ENCODE assay signal across 9 mouse cellular contexts in the genomic region with DNA sequence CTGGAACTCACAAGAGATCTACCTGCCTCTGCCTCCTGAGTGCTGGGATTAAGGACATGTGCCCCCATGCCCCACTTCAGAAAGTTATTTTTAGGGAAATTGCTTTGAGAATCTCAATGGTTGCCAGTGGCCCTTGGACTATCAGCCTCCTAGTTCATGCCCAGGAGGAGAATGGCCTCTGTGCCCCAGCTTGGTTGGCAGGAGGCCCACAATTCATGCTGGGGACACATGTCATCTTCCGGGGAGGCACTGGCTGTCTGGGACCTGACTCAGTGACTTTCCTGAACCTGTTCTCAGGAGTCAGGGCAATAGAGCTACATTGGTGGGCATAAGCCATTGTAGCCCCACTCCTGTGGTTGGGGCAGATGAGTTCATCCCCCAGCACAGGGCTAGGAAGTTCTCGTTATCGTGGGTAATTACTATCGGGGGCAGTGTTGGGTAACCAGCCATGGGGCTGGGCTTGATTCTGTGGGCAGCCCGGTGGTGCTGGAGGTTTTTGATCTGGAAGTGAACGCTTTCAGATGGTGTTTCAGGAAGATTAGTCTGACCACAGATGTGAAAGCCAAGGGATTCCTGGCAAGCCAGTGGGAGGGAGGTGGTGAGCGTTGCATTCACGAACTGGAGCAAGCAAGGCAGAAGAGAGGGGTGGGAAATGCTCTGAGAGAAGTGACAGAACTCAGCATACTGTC. TPM values are rescaled to one million over a fixed set of nuclear protein-coding genes. Genes with fewer than 3 reads are reported as not detected.
A peak's percentile ranks its signal among the peaks of the same experiment; 100 is the strongest.
DNase-seq lines count a peak whose midpoint lies in the region; ATAC-seq lines count a peak whose summit lies in the region.
"Had no signal": no experiment of that assay in that cellular context is flagged by ENCODE, and none has a peak within 500 bp of the region (broad histone marks: within the 10 kb centered on the region; RNA-seq: fewer than 3 reads in every experiment).

No protein-coding gene starts in this region.

- H3K4me3 ChIP-seq in megakaryocyte, embryonic 14.5 days (replicated peaks): peak overlapping the region; percentile 88
- no peak overlapping the region for H3K4me3 ChIP-seq in hindbrain, embryonic 10.5 days
- H3K4me3 ChIP-seq: limb, embryonic 13.5 days had no signal

- peak; percentile 37 for DNase-seq in kidney, adult 11 months
- DNase-seq in kidney, postnatal 4 days: no peak
- peak; percentile 91 for DNase-seq in Muller cell, postnatal 12 days (ENCODE audit: inconsistent ontology term)
- no peak for DNase-seq in B cell, adult 2 months
- no peak for DNase-seq in hindbrain, embryonic 10.5 days (ENCODE audit: low spot score)

- H3K36me3 ChIP-seq in megakaryocyte, embryonic 14.5 days (replicated peaks; ENCODE audit: low read length): peaks cover 2% of the 10 kb centered on the region
- no peaks in the 10 kb centered on the region for H3K36me3 ChIP-seq in hindbrain, embryonic 10.5 days
- H3K36me3 ChIP-seq: limb, embryonic 13.5 days had no signal

- whole genome bisulfite sequencing in hindbrain, embryonic 10.5 days: 85% methylated on average over 8 of the region's 8 CpGs

- no peaks in the 10 kb centered on the region for H3K9me3 ChIP-seq in megakaryocyte, embryonic 14.5 days
- no peaks in the 10 kb centered on the region for H3K9me3 ChIP-seq in hindbrain, embryonic 10.5 days
- H3K9me3 ChIP-seq: limb, embryonic 13.5 days had no signal

- H3K4me1 ChIP-seq in megakaryocyte, embryonic 14.5 days: peaks cover 100% of the 10 kb centered on the region
- H3K4me1 ChIP-seq in hindbrain, embryonic 10.5 days (replicated peaks): peaks cover 15% of the 10 kb centered on the region

- peaks cover 4% of the 10 kb centered on the region for H3K27me3 ChIP-seq in megakaryocyte, embryonic 14.5 days (replicated peaks)
- H3K27me3 ChIP-seq in hindbrain, embryonic 10.5 days (ENCODE audit: insufficient read depth, poor library complexity, severe bottlenecking): no peaks in the 10 kb centered on the region
- H3K27me3 ChIP-seq: limb, embryonic 13.5 days had no signal

- no peak overlapping the region; the same call in 1 of the 2 replicates for H3K27ac ChIP-seq in hindbrain, embryonic 10.5 days
- H3K27ac ChIP-seq: limb, embryonic 13.5 days had no signal

- ATAC-seq in granulocyte monocyte progenitor cell, adult 5-6 weeks (replicated peaks; ENCODE audit: poor library complexity, severe bottlenecking): peak; percentile 82
- ATAC-seq: hindbrain, embryonic 16.5 days had no signal

RNA-seq across cellular contexts. Expression of a gene that starts 25.5 kb away (rescaled TPM):
- total RNA-seq in granulocyte monocyte progenitor cell, adult 5-6 weeks (2014; fragmentation: Nextera tagmentation): 4.5 and 4.6 TPM in 2 replicates
- 4.7 and 8.7 TPM in 2 replicates for total RNA-seq in granulocyte monocyte progenitor cell, adult 5-6 weeks (2017)
- polyA plus RNA-seq in megakaryocyte, embryonic 14.5 days (2012; ENCODE audit: insufficient read depth, low replicate concordance): 22.9 and 46.4 TPM in 2 replicates
- polyA plus RNA-seq in hindbrain, embryonic 10.5 days (2016; fragmentation: Nextera tagmentation; extraction: Ambion mirVana): 1.3 and 1.6 TPM in 2 replicates

RNA-seq across cellular contexts. Expression of a gene that starts 59.8 kb away (rescaled TPM):
- 6.3 and 7.1 TPM in 2 replicates for total RNA-seq in granulocyte monocyte progenitor cell, adult 5-6 weeks (2014; fragmentation: Nextera tagmentation)
- 28.8 and 42.1 TPM in 2 replicates for total RNA-seq in granulocyte monocyte progenitor cell, adult 5-6 weeks (2017)
- polyA plus RNA-seq in megakaryocyte, embryonic 14.5 days (2012; ENCODE audit: insufficient read depth, low replicate concordance): 1.6 and 1.7 TPM in 2 replicates
- polyA plus RNA-seq in hindbrain, embryonic 10.5 days (2016; fragmentation: Nextera tagmentation; extraction: Ambion mirVana): 41.6 and 59.7 TPM in 2 replicates

Comparison
In these comparisons a context has a peak if more than half of its experiments do, and no peak if none do; other contexts are left out.
1. DNase-seq: peak in kidney, adult 11 months (single experiment) and Muller cell, postnatal 12 days (single experiment); none in kidney, postnatal 4 days (0 of 2), B cell, adult 2 months (0 of 2) and hindbrain, embryonic 10.5 days (single experiment).
2. RNA of a gene that starts 59.8 kb away (polyA plus RNA-seq): 41.6 to 59.7 TPM in hindbrain, embryonic 10.5 days; 1.6 to 1.7 TPM in megakaryocyte, embryonic 14.5 days; every median in the first group is over 10 times any median in the second.